Mouse (Mus musculus): ENCODE data around the gene Aldh16a1. TPM values are rescaled to one million over a fixed set of nuclear protein-coding genes. Genes with fewer than 3 reads are reported as not detected.

The Aldh16a1 gene
- polyA plus RNA-seq, 1 experiment from 2014 or later = 24.1 TPM

GRCm38 (mm10) chr7:45193406-45193805, 39.0 kb upstream of the Aldh16a1 start:
- Histone ChIP-seq H3K27me3 (ENCODE audit: control insufficient read depth, insufficient read depth, low read length) (no peaks in the 10 kb centered on the region), H3K9ac (replicated peaks; ENCODE audit: low read length) (no peak overlapping the region), H3K27ac (replicated peaks; ENCODE audit: low read depth, low read length) (no peak overlapping the region), H3K36me3 (ENCODE audit: control insufficient read depth, insufficient read depth, low read length) (no peaks in the 10 kb centered on the region), H3K4me3 (replicated peaks; ENCODE audit: low read depth, low read length) (no peak overlapping the region), H3K4me1 (ENCODE audit: control insufficient read depth, insufficient read depth, low read length) (no peaks in the 10 kb centered on the region), H3K9me3 (ENCODE audit: control insufficient read depth, low read length) (no peaks in the 10 kb centered on the region), H3K4me2 (ENCODE audit: low read length) (no peak overlapping the region)
- DNase-seq = no peak
- 61% methylated on average over 5 of the region's 5 CpGs for WGBS
- no peak for ATAC-seq (ENCODE audit: low FRiP score, low TSS enrichment)

GRCm38 (mm10) chr7:45192585-45193310, 38.4 kb upstream of the Aldh16a1 start:
- Histone ChIP-seq H3K9me3 (ENCODE audit: control insufficient read depth, low read length) (no peaks in the 10 kb centered on the region), H3K27me3 (ENCODE audit: control insufficient read depth, insufficient read depth, low read length) (no peaks in the 10 kb centered on the region), H3K4me3 (replicated peaks; ENCODE audit: low read depth, low read length) (no peak overlapping the region), H3K4me2 (ENCODE audit: low read length) (no peak overlapping the region), H3K4me1 (ENCODE audit: control insufficient read depth, insufficient read depth, low read length) (no peaks in the 10 kb centered on the region), H3K27ac (replicated peaks; ENCODE audit: low read depth, low read length) (no peak overlapping the region), H3K9ac (replicated peaks; ENCODE audit: low read length) (no peak overlapping the region), H3K36me3 (ENCODE audit: control insufficient read depth, insufficient read depth, low read length) (no peaks in the 10 kb centered on the region)
- DNase-seq (no peak), ATAC-seq (ENCODE audit: low FRiP score, low TSS enrichment) (no peak)
- WGBS = 83% methylated on average over 7 of the region's 7 CpGs

GRCm38 (mm10) chr7:45191803-45192363, 37.5 kb upstream of the Aldh16a1 start:
- H3K4me2 ChIP-seq (ENCODE audit: low read length) = no peak overlapping the region
- H3K9ac ChIP-seq (replicated peaks; ENCODE audit: low read length) = no peak overlapping the region
- H3K4me1 ChIP-seq (ENCODE audit: control insufficient read depth, insufficient read depth, low read length) = no peaks in the 10 kb centered on the region
- 26% methylated on average over 8 of the region's 8 CpGs for WGBS
- no peaks in the 10 kb centered on the region for H3K9me3 ChIP-seq (ENCODE audit: control insufficient read depth, low read length)
- H3K27ac ChIP-seq (replicated peaks; ENCODE audit: low read depth, low read length) = no peak overlapping the region
- H3K4me3 ChIP-seq (replicated peaks; ENCODE audit: low read depth, low read length) = no peak overlapping the region
- ATAC-seq (ENCODE audit: low FRiP score, low TSS enrichment) = no peak
- no peaks in the 10 kb centered on the region for H3K36me3 ChIP-seq (ENCODE audit: control insufficient read depth, insufficient read depth, low read length)
- H3K27me3 ChIP-seq (ENCODE audit: control insufficient read depth, insufficient read depth, low read length) = no peaks in the 10 kb centered on the region
- no peak for DNase-seq

- Histone ChIP-seq H3K27me3 (ENCODE audit: control insufficient read depth, insufficient read depth, low read length) (no peaks in the 10 kb centered on the region), H3K4me2 (ENCODE audit: low read length) (no peak overlapping the region), H3K9ac (replicated peaks; ENCODE audit: low read length) (no peak overlapping the region), H3K27ac (replicated peaks; ENCODE audit: low read depth, low read length) (no peak overlapping the region), H3K4me1 (ENCODE audit: control insufficient read depth, insufficient read depth, low read length) (no peaks in the 10 kb centered on the region), H3K9me3 (ENCODE audit: control insufficient read depth, low read length) (no peaks in the 10 kb centered on the region), H3K4me3 (replicated peaks; ENCODE audit: low read depth, low read length) (no peak overlapping the region), H3K36me3 (ENCODE audit: control insufficient read depth, insufficient read depth, low read length) (no peaks in the 10 kb centered on the region)
- DNase-seq (no peak), ATAC-seq (ENCODE audit: low FRiP score, low TSS enrichment) (no peak)
- 86% methylated on average over 2 of the region's 2 CpGs for WGBS
Observed at GRCm38 (mm10) chr7:45191161-45191560, 36.8 kb upstream of the Aldh16a1 start.

- no peak for ATAC-seq (ENCODE audit: low FRiP score, low TSS enrichment)
- Histone ChIP-seq H3K4me2 (ENCODE audit: low read length) (no peak overlapping the region), H3K9me3 (ENCODE audit: control insufficient read depth, low read length) (no peaks in the 10 kb centered on the region), H3K4me1 (ENCODE audit: control insufficient read depth, insufficient read depth, low read length) (no peaks in the 10 kb centered on the region), H3K9ac (replicated peaks; ENCODE audit: low read length) (no peak overlapping the region), H3K27me3 (ENCODE audit: control insufficient read depth, insufficient read depth, low read length) (no peaks in the 10 kb centered on the region), H3K36me3 (ENCODE audit: control insufficient read depth, insufficient read depth, low read length) (no peaks in the 10 kb centered on the region), H3K27ac (replicated peaks; ENCODE audit: low read depth, low read length) (no peak overlapping the region), H3K4me3 (replicated peaks; ENCODE audit: low read depth, low read length) (no peak overlapping the region)
- no peak for DNase-seq
- 93% methylated on average over 6 of the region's 6 CpGs for WGBS
Observed at GRCm38 (mm10) chr7:45190186-45190585, 35.8 kb upstream of the Aldh16a1 start.

- peaks cover 1% of the 10 kb centered on the region; the same call in 1 of the 2 replicates for H3K27me3 ChIP-seq (ENCODE audit: control insufficient read depth, insufficient read depth, low read length)
- DNase-seq = no peak
- H3K9ac ChIP-seq (replicated peaks; ENCODE audit: low read length) = 0 out of 2 replicates have a peak overlapping the region, but pooled peaks have one; percentile 6
- H3K4me1 ChIP-seq (ENCODE audit: control insufficient read depth, insufficient read depth, low read length) = no peaks in the 10 kb centered on the region
- H3K4me2 ChIP-seq (ENCODE audit: low read length) = no peak overlapping the region
- no peaks in the 10 kb centered on the region for H3K9me3 ChIP-seq (ENCODE audit: control insufficient read depth, low read length)
- no peak for ATAC-seq (ENCODE audit: low FRiP score, low TSS enrichment)
- no peak overlapping the region for H3K27ac ChIP-seq (replicated peaks; ENCODE audit: low read depth, low read length)
- no peaks in the 10 kb centered on the region for H3K36me3 ChIP-seq (ENCODE audit: control insufficient read depth, insufficient read depth, low read length)
- no peak overlapping the region for H3K4me3 ChIP-seq (replicated peaks; ENCODE audit: low read depth, low read length)
- WGBS = 64% methylated on average over 16 of the region's 16 CpGs
Observed at GRCm38 (mm10) chr7:45189600-45189999, 35.2 kb upstream of the Aldh16a1 start.

- WGBS = 64% methylated on average over 7 of the region's 7 CpGs
- no peak for ATAC-seq (ENCODE audit: low FRiP score, low TSS enrichment)
Observed at GRCm38 (mm10) chr7:45185921-45186320, 31.5 kb upstream of the Aldh16a1 start.

GRCm38 (mm10) chr7:45183672-45184071, 29.3 kb upstream of the Aldh16a1 start:
- Histone ChIP-seq H3K9ac (replicated peaks; ENCODE audit: low read length) (no peak overlapping the region), H3K4me2 (ENCODE audit: low read length) (no peak overlapping the region), H3K4me3 (replicated peaks; ENCODE audit: low read depth, low read length) (no peak overlapping the region), H3K9me3 (ENCODE audit: control insufficient read depth, low read length) (no peaks in the 10 kb centered on the region), H3K27me3 (ENCODE audit: control insufficient read depth, insufficient read depth, low read length) (peaks cover 59% of the 10 kb centered on the region), H3K4me1 (ENCODE audit: control insufficient read depth, insufficient read depth, low read length) (0 out of 2 replicates have a peak, but pooled peaks cover 5% of the 10 kb centered on the region), H3K27ac (replicated peaks; ENCODE audit: low read depth, low read length) (no peak overlapping the region), H3K36me3 (ENCODE audit: control insufficient read depth, insufficient read depth, low read length) (no peaks in the 10 kb centered on the region)
- no peak for ATAC-seq (ENCODE audit: low FRiP score, low TSS enrichment)
- 64% methylated on average over 7 of the region's 7 CpGs for WGBS
- no peak for DNase-seq

More at GRCm38 (mm10) chr7:45185921-45186320, 31.5 kb upstream of the Aldh16a1 start:
- peaks cover 38% of the 10 kb centered on the region for H3K27me3 ChIP-seq (ENCODE audit: control insufficient read depth, insufficient read depth, low read length)
- H3K4me3 ChIP-seq (replicated peaks; ENCODE audit: low read depth, low read length) = no peak overlapping the region
- H3K36me3 ChIP-seq (ENCODE audit: control insufficient read depth, insufficient read depth, low read length) = no peaks in the 10 kb centered on the region
- no peak overlapping the region for H3K9ac ChIP-seq (replicated peaks; ENCODE audit: low read length)
- DNase-seq = no peak
- H3K4me2 ChIP-seq (ENCODE audit: low read length) = no peak overlapping the region
- no peaks in the 10 kb centered on the region for H3K9me3 ChIP-seq (ENCODE audit: control insufficient read depth, low read length)
- no peak overlapping the region for H3K27ac ChIP-seq (replicated peaks; ENCODE audit: low read depth, low read length)
- 0 out of 2 replicates have a peak, but pooled peaks cover 5% of the 10 kb centered on the region for H3K4me1 ChIP-seq (ENCODE audit: control insufficient read depth, insufficient read depth, low read length)

- Histone ChIP-seq H3K27ac (replicated peaks; ENCODE audit: low read depth, low read length) (no peak overlapping the region), H3K4me2 (ENCODE audit: low read length) (peak overlapping the region; percentile 50), H3K9me3 (ENCODE audit: control insufficient read depth, low read length) (no peaks in the 10 kb centered on the region), H3K36me3 (ENCODE audit: control insufficient read depth, insufficient read depth, low read length) (no peaks in the 10 kb centered on the region), H3K4me3 (replicated peaks; ENCODE audit: low read depth, low read length) (peak overlapping the region; percentile 25), H3K4me1 (ENCODE audit: control insufficient read depth, insufficient read depth, low read length) (0 out of 2 replicates have a peak, but pooled peaks cover 5% of the 10 kb centered on the region), H3K27me3 (ENCODE audit: control insufficient read depth, insufficient read depth, low read length) (peaks cover 70% of the 10 kb centered on the region), H3K9ac (replicated peaks; ENCODE audit: low read length) (no peak overlapping the region)
- no peak for ATAC-seq (ENCODE audit: low FRiP score, low TSS enrichment)
- no peak for DNase-seq
- 11% methylated on average over 11 of the region's 11 CpGs for WGBS
Observed at GRCm38 (mm10) chr7:45182606-45183005, 28.2 kb upstream of the Aldh16a1 start.

All from midbrain, embryonic 14.5 days (tissue).